Comparison of ENCODE assay signal across 12 mouse cellular contexts in genomic region chr15:77275572-77275971, GRCm38 (mm10).
"Had no signal": no experiment of that assay in that cellular context is flagged by ENCODE, and none has a peak within 500 bp of the region (broad histone marks: within the 10 kb centered on the region; RNA-seq: fewer than 3 reads in every experiment).

No protein-coding gene starts in this region.

- H3K36me3 ChIP-seq: limb, embryonic 13.5 days; liver, embryonic 13.5 days; midbrain, embryonic 10.5 days; midbrain, embryonic 15.5 days; neural tube, embryonic 13.5 days had no signal

- H3K27ac ChIP-seq: kidney, postnatal 0 days; limb, embryonic 13.5 days; liver, embryonic 13.5 days; midbrain, embryonic 10.5 days; midbrain, embryonic 15.5 days; neural tube, embryonic 13.5 days had no signal

- H3K27me3 ChIP-seq: limb, embryonic 13.5 days; liver, embryonic 13.5 days; midbrain, embryonic 15.5 days; neural tube, embryonic 13.5 days had no signal

- ATAC-seq: liver, postnatal 0 days; midbrain, embryonic 15.5 days had no signal

- H3K9me3 ChIP-seq: limb, embryonic 13.5 days; liver, embryonic 13.5 days; midbrain, embryonic 10.5 days; midbrain, embryonic 15.5 days; neural tube, embryonic 13.5 days had no signal

- H3K4me3 ChIP-seq: limb, embryonic 13.5 days; liver, embryonic 13.5 days; midbrain, embryonic 10.5 days; midbrain, embryonic 15.5 days; neural tube, embryonic 13.5 days had no signal

- H3K4me2 ChIP-seq: limb, embryonic 13.5 days; liver, embryonic 13.5 days; midbrain, embryonic 15.5 days; neural tube, embryonic 13.5 days had no signal

- H3K9ac ChIP-seq: limb, embryonic 13.5 days; liver, embryonic 13.5 days; liver, postnatal 0 days; midbrain, embryonic 15.5 days; neural tube, embryonic 13.5 days had no signal

- DNase-seq: kidney, adult 11 months; kidney, adult 9 months; kidney, postnatal 36 days; liver, embryonic 13.5 days; liver, postnatal 0 days; right cerebral cortex, postnatal 25 days; thymus, postnatal 4 days had no signal
